Mouse (Mus musculus) gastrocnemius, adult 8-10 months (tissue): Measurements from ENCODE around the gene Slc4a2. TPM values are rescaled to one million over a fixed set of nuclear protein-coding genes. Genes with fewer than 3 reads are reported as not detected.

Experiments
- total RNA-seq, 4 experiments: library from RNA; stranded (reverse); gene quantifications; 2 replicates each; pipeline ENCODE4 v1.2.4; 2022

The Slc4a2 gene
- total RNA-seq, 4 experiments from 2014 or later, result 10.7 to 14.5 (median 12.6) TPM

Other genes starting within 250 kb of the Slc4a2 start
- 1 to 10 TPM in 2 of 4 experiments, under 1 TPM in 2; 0.54 to 1.8 (median 1.2) TPM for gene Kcnh2, start 72.2 kb upstream of the Slc4a2 start, total RNA-seq
- 1 to 10 TPM; 3.2 to 5.8 (median 4.0) TPM for gene Nos3, start 59.0 kb upstream of the Slc4a2 start, total RNA-seq
- under 1 TPM in 1 of 4 experiments, not detected in 3; 0.22 TPM for gene Atg9b, start 31.7 kb upstream of the Slc4a2 start, total RNA-seq
- 10 to 100 TPM; 34.7 to 40.0 (median 38.8) TPM for gene Abcb8, start 30.2 kb upstream of the Slc4a2 start, total RNA-seq
- gene Asic3, start 10.4 kb upstream of the Slc4a2 start, total RNA-seq, result under 1 TPM in 1 of 4 experiments, not detected in 3; 0.34 TPM
- 10 to 100 TPM in 3 of 4 experiments, 1 to 10 TPM in 1; 9.3 to 12.6 (median 10.7) TPM for gene Cdk5, start 307 bp upstream of the Slc4a2 start, total RNA-seq
- 100 to 1,000 TPM; 188 to 243 (median 221) TPM for gene Fastk, start 21.4 kb downstream of the Slc4a2 start, total RNA-seq
- 10 to 100 TPM; 18.4 to 19.9 (median 19.3) TPM for gene Tmub1, start 24.0 kb downstream of the Slc4a2 start, total RNA-seq
- 10 to 100 TPM; 79.7 to 89.0 (median 83.6) TPM for gene Agap3, start 28.3 kb downstream of the Slc4a2 start, total RNA-seq
- gene Gbx1, start 103.4 kb downstream of the Slc4a2 start, total RNA-seq, result not detected
- 100 to 1,000 TPM; 101 to 130 (median 119) TPM for gene Asb10, start 117.1 kb downstream of the Slc4a2 start, total RNA-seq
- gene 4931409K22Rik, start 133.0 kb downstream of the Slc4a2 start, total RNA-seq, result not detected
- gene Abcf2, start 153.6 kb downstream of the Slc4a2 start, total RNA-seq, result 100 to 1,000 TPM; 114 to 132 (median 122) TPM
- gene Chpf2, start 162.9 kb downstream of the Slc4a2 start, total RNA-seq, result 10 to 100 TPM in 3 of 4 experiments, 1 to 10 TPM in 1; 8.5 to 14.5 (median 12.4) TPM
- 100 to 1,000 TPM; 207 to 267 (median 221) TPM for gene Smarcd3, start 200.6 kb downstream of the Slc4a2 start, total RNA-seq